Mouse (Mus musculus): ENCODE measurements around the gene Gm5105. TPM values are rescaled to one million over a fixed set of nuclear protein-coding genes. Genes with fewer than 3 reads are reported as not detected.

Gene Gm5105
- polyA plus RNA-seq, 1 experiment from 2014 or later, result 0.31 TPM

DNA sequence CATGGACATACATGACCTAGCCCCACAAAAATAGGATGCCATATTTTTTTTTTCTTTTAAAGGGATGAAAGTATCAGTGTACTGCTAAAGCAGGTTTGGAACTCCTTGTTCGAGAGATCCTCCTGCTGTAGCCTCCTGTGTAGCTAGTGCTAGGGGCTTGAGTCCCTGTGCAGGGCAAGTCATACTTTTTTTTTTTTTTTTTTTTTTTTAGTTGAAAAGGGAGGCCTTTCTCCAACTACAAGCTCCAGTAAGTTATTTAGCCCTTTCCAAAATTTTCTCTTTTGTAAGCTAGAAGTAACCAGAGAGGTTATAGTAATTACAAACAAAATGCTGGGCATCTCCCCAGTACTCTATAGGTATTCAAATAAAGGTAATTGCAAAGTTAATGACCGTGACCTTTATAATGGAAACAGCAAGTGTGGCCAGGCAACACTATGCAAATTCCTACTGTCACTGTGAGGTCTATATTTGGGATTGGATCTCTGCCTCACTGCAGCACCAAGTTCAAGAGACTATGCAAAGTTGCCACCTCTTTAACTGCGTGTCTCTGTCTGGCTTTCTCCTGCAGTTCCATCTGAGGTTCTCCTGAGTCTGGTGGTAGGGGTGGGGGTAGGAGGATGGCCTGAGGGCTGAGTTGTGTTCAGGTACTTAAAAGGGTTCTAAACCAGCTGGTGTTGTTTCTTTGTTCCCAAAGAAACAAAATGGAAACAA is 25.4 kb downstream of the Gm5105 start:
- H3K27ac ChIP-seq, result no peak overlapping the region
- H3K4me3 ChIP-seq (replicated peaks), result no peak overlapping the region
- H3K4me2 ChIP-seq (replicated peaks), result no peak overlapping the region
- 73% methylated on average over 3 of the region's 3 CpGs for WGBS
- no peaks in the 10 kb centered on the region for H3K27me3 ChIP-seq (replicated peaks)
- H3K9me3 ChIP-seq, result no peaks in the 10 kb centered on the region
- no peak for ATAC-seq
- H3K36me3 ChIP-seq, result no peaks in the 10 kb centered on the region
- H3K4me1 ChIP-seq (replicated peaks), result no peaks in the 10 kb centered on the region
- no peak overlapping the region for H3K9ac ChIP-seq

DNA sequence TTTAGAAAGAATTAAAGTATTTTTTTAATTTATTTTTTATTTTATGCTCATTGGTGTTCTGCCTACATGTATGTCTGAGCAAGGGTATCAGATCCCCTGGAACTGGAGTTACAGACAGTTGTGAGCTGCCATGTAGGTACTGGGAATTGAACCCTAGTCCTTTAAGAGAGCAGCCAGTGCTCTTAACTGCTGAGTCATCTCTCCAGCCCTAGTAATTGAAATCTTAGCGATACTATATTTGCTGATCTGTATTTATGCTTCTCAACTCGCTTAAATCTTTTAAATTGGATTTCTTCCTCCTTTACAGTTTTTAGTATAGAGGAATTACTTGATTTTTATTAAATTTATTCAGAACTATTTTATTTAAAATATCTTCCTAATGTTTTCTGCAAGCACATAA is 26.2 kb downstream of the Gm5105 start:
- Histone ChIP-seq H3K4me2 (replicated peaks) (no peak overlapping the region), H3K9me3 (no peaks in the 10 kb centered on the region), H3K27ac (no peak overlapping the region), H3K4me3 (replicated peaks) (no peak overlapping the region), H3K36me3 (no peaks in the 10 kb centered on the region), H3K27me3 (replicated peaks) (no peaks in the 10 kb centered on the region), H3K4me1 (replicated peaks) (no peaks in the 10 kb centered on the region), H3K9ac (no peak overlapping the region)
- ATAC-seq, result no peak
- WGBS, result 73% methylated on average over 2 of the region's 2 CpGs

DNA sequence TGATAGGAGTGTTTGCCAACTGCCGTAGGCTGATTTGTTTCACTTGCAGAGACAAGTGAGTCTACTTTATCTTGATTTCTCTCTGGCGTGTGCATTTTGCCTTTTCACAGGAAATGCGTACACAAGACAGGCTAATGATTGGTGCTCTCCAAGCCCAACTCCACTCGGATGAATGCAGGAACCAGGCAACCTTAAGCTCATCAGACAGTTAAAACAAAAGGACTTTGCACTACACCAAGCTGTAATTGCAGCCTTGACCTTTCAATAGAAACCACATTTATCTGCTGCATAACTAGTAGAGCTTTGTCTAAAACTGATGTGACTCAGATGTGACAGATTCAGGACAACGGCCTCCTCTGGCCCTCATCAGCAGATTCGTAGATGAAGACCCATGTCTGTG is 33.2 kb downstream of the Gm5105 start:
- Histone ChIP-seq H3K36me3 (no peaks in the 10 kb centered on the region), H3K4me2 (replicated peaks) (no peak overlapping the region), H3K9ac (no peak overlapping the region), H3K4me3 (replicated peaks) (no peak overlapping the region), H3K27ac (no peak overlapping the region), H3K9me3 (no peaks in the 10 kb centered on the region), H3K4me1 (replicated peaks) (no peaks in the 10 kb centered on the region), H3K27me3 (replicated peaks) (no peaks in the 10 kb centered on the region)
- WGBS, result 58% methylated on average over 6 of the region's 6 CpGs
- ATAC-seq, result no peak

DNA sequence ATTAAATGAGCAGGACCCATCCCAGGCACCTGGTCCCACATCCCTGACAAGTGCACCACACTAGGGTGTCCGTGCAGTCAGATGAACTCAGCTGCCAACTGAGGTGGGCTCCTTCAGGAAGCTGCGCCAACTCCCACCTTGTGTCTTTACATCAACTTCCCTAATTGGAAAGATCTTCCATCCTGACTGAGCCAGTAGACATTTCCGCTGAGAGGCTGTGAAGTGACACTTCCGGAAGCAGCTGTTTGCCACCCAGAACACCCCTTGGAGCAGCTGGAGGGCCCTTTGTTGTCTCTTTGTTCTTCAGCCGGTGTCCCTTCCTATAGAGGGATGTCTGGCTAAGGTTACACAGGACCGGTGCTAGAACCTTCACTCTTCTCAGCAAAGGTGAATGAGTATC is 36.6 kb downstream of the Gm5105 start:
- 0 out of 2 replicates have a peak, but pooled peaks cover 2% of the 10 kb centered on the region for H3K4me1 ChIP-seq (replicated peaks)
- H3K9me3 ChIP-seq, result no peaks in the 10 kb centered on the region
- no peak overlapping the region for H3K4me3 ChIP-seq (replicated peaks)
- ATAC-seq, result no peak
- H3K27ac ChIP-seq, result no peak overlapping the region
- H3K27me3 ChIP-seq (replicated peaks), result no peaks in the 10 kb centered on the region
- 85% methylated on average over 6 of the region's 6 CpGs for WGBS
- no peak overlapping the region for H3K4me2 ChIP-seq (replicated peaks)
- no peaks in the 10 kb centered on the region for H3K36me3 ChIP-seq
- no peak overlapping the region for H3K9ac ChIP-seq

DNA sequence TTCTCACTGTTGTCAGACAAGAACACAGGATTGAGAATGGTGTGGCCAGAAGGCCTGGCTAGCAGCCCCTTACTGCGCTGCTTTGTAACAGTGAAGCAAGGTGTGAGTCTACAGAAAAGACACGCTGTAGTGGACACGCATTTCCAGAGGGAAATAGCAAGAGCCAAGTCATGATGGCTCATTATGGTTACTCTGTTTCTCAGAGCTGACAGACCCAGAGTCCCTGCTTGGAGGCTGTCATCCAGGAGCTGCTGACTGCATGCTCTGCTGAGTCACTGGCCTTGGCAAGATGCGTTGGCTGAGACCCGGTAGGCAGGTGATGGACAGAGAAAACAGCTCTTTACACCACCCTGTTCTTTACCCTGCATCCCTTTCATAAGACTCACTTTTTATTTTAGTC is 37.8 kb downstream of the Gm5105 start:
- no peaks in the 10 kb centered on the region for H3K36me3 ChIP-seq
- H3K27ac ChIP-seq, result no peak overlapping the region
- no peak overlapping the region for H3K9ac ChIP-seq
- H3K9me3 ChIP-seq, result no peaks in the 10 kb centered on the region
- no peak overlapping the region for H3K4me2 ChIP-seq (replicated peaks)
- 0 out of 2 replicates have a peak, but pooled peaks cover 2% of the 10 kb centered on the region for H3K4me1 ChIP-seq (replicated peaks)
- WGBS, result 93% methylated on average over 5 of the region's 5 CpGs
- no peak for ATAC-seq
- no peak overlapping the region for H3K4me3 ChIP-seq (replicated peaks)
- no peaks in the 10 kb centered on the region for H3K27me3 ChIP-seq (replicated peaks)

DNA sequence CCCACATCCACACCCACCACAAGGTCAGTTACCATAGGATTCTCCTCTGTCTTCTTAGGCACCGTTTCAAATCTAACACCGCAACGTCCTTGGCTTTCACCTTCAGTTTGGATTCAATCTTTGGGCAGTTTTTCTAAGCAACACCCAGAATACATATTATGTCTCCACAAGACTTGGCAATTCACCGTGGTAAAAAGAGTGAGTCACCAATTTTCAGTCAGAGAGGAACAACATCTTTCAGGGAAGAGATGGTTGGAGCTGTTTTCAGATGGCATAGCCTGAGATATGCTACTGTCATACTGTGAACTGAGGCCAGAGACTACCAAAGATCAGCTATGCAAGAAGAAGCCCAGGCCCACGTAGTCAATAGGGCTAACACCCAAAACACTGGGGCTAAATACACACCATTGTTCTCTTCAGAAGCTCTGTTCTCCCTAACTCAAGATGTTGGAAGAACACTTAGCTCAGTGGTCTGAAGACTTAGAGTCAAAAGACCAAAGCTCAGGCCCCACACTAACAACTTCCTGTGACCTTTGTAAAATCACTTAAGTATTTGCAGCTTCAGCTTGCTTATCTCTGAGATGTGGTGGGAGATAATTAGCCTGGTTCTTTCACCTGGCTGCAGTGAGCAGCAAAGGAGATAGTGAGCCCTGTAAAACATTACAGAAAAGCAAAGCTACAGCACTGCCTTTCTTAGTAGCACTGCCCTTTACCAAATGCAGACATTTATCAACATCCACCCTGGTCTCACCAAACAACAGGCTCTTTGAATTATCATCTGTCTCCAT is 39.4 kb downstream of the Gm5105 start:
- Histone ChIP-seq H3K27me3 (replicated peaks) (no peaks in the 10 kb centered on the region), H3K36me3 (no peaks in the 10 kb centered on the region), H3K27ac (no peak overlapping the region), H3K4me2 (replicated peaks) (no peak overlapping the region), H3K4me3 (replicated peaks) (no peak overlapping the region), H3K9me3 (no peaks in the 10 kb centered on the region), H3K9ac (no peak overlapping the region), H3K4me1 (replicated peaks) (0 out of 2 replicates have a peak, but pooled peaks cover 2% of the 10 kb centered on the region)
- peak; percentile 36; the same call in 1 of the 2 replicates for ATAC-seq
- WGBS, result 75% methylated on average over 5 of the region's 5 CpGs

DNA sequence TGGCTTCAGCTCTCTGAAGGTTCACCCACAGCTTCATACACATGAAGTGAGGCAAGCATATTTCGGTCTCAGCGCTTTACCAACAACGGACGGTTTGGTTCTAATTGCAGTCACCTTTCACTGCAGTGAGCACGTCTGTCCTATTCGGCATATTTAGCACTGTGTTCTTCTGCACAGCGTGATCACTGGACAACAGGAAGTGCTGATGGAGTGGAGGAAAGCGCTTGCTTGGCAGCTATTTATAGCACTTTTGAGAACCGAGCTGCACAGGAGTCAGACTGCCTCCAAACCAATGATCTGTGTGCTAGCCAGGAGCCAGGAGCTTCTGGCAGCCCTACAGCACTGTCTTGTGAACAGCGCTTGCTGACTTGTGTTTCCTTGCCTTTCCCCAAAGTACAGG is 40.9 kb downstream of the Gm5105 start:
- no peak for ATAC-seq
- WGBS, result 62% methylated on average over 10 of the region's 10 CpGs
- Histone ChIP-seq H3K27me3 (replicated peaks) (no peaks in the 10 kb centered on the region), H3K9ac (no peak overlapping the region), H3K4me2 (replicated peaks) (no peak overlapping the region), H3K27ac (no peak overlapping the region), H3K4me1 (replicated peaks) (0 out of 2 replicates have a peak, but pooled peaks cover 2% of the 10 kb centered on the region), H3K4me3 (replicated peaks) (no peak overlapping the region), H3K36me3 (no peaks in the 10 kb centered on the region), H3K9me3 (no peaks in the 10 kb centered on the region)

DNA sequence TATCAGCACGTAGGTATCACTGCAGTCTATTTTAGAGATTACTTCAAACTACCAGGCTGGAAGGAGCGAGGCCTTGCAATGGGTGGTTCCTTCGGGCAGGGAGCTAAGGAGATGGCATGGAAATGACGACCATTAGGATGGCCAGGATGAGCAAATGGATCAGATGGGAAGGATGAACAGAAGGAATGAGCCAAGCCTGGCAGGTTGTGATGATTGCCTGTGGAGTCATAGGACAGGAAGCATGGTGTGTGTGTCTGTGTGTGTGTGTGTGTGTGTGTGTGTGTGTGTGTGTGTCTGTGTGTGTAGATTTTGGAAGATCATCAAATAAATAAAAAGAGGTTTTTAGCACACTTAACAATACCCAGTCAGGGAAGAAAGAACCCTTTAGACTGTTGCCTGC is 44.5 kb downstream of the Gm5105 start:
- Histone ChIP-seq H3K9me3 (no peaks in the 10 kb centered on the region), H3K4me3 (replicated peaks) (no peak overlapping the region), H3K27ac (no peak overlapping the region), H3K4me1 (replicated peaks) (0 out of 2 replicates have a peak, but pooled peaks cover 2% of the 10 kb centered on the region), H3K4me2 (replicated peaks) (no peak overlapping the region), H3K9ac (no peak overlapping the region), H3K27me3 (replicated peaks) (no peaks in the 10 kb centered on the region), H3K36me3 (no peaks in the 10 kb centered on the region)
- ATAC-seq, result no peak
- 90% methylated on average over 4 of the region's 4 CpGs for WGBS

DNA sequence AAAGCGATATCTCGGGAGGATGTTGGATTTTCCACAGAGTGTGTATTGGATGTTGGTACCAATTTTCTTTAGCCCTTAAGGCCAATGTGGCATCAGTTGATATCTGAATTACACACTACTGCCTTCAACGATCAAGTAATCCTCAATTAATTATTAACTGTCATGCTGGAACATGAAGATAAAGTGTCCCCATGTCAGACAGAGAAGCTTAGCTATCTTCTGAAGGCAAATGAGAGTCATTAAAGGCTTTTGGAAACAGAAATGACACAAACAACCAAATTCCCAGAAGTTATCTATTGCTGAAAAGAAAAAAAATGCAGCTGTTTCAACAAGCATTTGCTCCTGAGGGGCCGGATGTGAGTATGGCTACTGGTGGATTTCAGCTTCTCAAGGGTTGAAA is 45.2 kb downstream of the Gm5105 start:
- no peaks in the 10 kb centered on the region for H3K27me3 ChIP-seq (replicated peaks)
- ATAC-seq, result no peak
- 67% methylated on average over 4 of the region's 4 CpGs for WGBS

DNA sequence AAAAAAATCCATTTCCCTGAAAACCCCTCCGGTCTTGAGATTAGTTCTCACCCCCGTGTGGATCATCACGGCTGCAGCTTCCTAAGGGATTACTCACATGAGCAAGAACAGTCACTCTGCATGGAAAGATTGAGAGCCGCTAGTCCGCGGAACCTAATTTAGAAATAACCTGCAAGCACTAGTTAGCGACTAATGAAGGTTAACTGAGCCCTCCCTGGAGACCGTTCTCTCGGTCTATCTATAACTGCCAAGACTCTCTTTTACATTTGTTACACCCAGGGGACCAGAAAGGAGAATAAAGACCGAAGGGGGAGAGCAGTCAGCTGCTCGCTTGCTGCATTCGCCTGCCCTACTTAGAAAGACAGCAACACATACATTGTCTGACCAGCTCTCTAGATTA is 50.4 kb downstream of the Gm5105 start:
- H3K27ac ChIP-seq, result no peak overlapping the region
- 91% methylated on average over 12 of the region's 12 CpGs for WGBS
- no peaks in the 10 kb centered on the region for H3K4me1 ChIP-seq (replicated peaks)
- no peaks in the 10 kb centered on the region for H3K36me3 ChIP-seq
- H3K4me3 ChIP-seq (replicated peaks), result no peak overlapping the region
- H3K27me3 ChIP-seq (replicated peaks), result no peaks in the 10 kb centered on the region
- ATAC-seq, result no peak
- no peaks in the 10 kb centered on the region for H3K9me3 ChIP-seq
- H3K9ac ChIP-seq, result no peak overlapping the region
- no peak overlapping the region for H3K4me2 ChIP-seq (replicated peaks)

More for the DNA sequence above, 45.2 kb downstream of the Gm5105 start:
- Histone ChIP-seq H3K27ac (no peak overlapping the region), H3K9me3 (no peaks in the 10 kb centered on the region), H3K9ac (no peak overlapping the region), H3K4me1 (replicated peaks) (0 out of 2 replicates have a peak, but pooled peaks cover 2% of the 10 kb centered on the region), H3K36me3 (no peaks in the 10 kb centered on the region), H3K4me3 (replicated peaks) (no peak overlapping the region), H3K4me2 (replicated peaks) (no peak overlapping the region)

DNA sequence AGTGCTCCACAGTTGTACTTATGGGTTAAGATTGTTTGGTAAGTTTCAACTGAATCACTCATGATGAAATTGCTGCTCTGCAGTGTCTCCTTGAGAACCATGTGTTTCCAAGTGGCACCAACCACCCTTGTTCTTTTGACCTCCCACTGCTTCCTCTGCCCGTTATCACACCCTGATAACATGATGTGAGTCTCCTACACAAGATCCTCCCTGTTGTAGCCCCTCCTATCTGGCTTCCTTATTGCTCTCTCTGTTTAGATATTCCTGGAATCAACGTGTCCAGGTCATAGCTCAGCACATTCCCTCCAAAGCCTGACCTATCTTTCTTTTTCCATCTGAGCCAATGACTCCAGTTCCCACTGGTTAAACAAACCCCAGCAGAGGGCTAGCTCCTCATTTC is 52.5 kb downstream of the Gm5105 start:
- H3K4me2 ChIP-seq (replicated peaks), result no peak overlapping the region
- H3K27ac ChIP-seq, result no peak overlapping the region; the same call in 1 of the 2 replicates
- ATAC-seq, result peak; percentile 91
- no peaks in the 10 kb centered on the region for H3K9me3 ChIP-seq
- no peaks in the 10 kb centered on the region for H3K36me3 ChIP-seq
- H3K9ac ChIP-seq, result no peak overlapping the region
- H3K4me1 ChIP-seq (replicated peaks), result no peaks in the 10 kb centered on the region
- 47% methylated on average over 2 of the region's 2 CpGs for WGBS
- H3K4me3 ChIP-seq (replicated peaks), result no peak overlapping the region
- H3K27me3 ChIP-seq (replicated peaks), result no peaks in the 10 kb centered on the region

DNA sequence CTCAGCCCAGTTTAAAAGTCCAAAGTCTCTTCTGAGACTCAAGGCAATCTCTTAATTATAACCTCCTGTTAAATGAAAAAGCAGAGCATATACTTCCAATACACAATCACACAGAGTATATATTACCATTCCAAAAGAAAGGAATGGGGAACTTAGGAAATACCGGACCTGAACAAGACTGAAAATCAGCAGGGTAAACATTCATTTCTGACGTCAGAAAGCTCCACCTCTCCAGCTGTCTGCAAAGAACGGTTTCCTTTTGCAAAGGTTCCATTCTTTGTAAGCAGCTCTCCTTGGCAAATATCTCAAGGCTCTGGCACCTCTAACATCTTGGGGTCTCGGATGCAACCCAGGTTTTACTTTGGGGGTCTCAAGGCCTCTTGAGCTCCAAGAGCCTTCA is 54.8 kb downstream of the Gm5105 start:
- no peaks in the 10 kb centered on the region for H3K9me3 ChIP-seq
- ATAC-seq, result 0 out of 2 replicates have a peak, but pooled peaks have one; percentile 34
- H3K27me3 ChIP-seq (replicated peaks), result no peaks in the 10 kb centered on the region
- no peaks in the 10 kb centered on the region for H3K36me3 ChIP-seq
- no peak overlapping the region for H3K27ac ChIP-seq
- H3K4me3 ChIP-seq (replicated peaks), result no peak overlapping the region
- 27% methylated on average over 4 of the region's 4 CpGs for WGBS
- no peaks in the 10 kb centered on the region for H3K4me1 ChIP-seq (replicated peaks)
- H3K4me2 ChIP-seq (replicated peaks), result no peak overlapping the region
- no peak overlapping the region for H3K9ac ChIP-seq

Data from intestine, embryonic 15.5 days (tissue).